In genomic region chr16:43547323-43548180, GRCm38 (mm10) we compare ENCODE assay signal across 9 mouse cellular contexts.
DNase-seq lines count a peak whose midpoint lies in the region; ATAC-seq and TF ChIP-seq lines count a peak whose summit lies in the region.
"Had no signal": no experiment of that assay in that cellular context is flagged by ENCODE, and none has a peak within 500 bp of the region (broad histone marks: within the 10 kb centered on the region; RNA-seq: fewer than 3 reads in every experiment).

No protein-coding gene starts in this region.

- WGBS in heart, postnatal 0 days, result 39% methylated on average over 19 of the region's 19 CpGs
- 25% methylated on average over 19 of the region's 19 CpGs for WGBS in limb, embryonic 13.5 days

- H3K9me3 ChIP-seq in heart, postnatal 0 days (replicated peaks; ENCODE audit: control insufficient read depth, low read length), result no peaks in the 10 kb centered on the region
- no peaks in the 10 kb centered on the region for H3K9me3 ChIP-seq in limb, embryonic 13.5 days
- H3K9me3 ChIP-seq: G1E had no signal

- no peaks in the 10 kb centered on the region; the same call in 1 of the 2 replicates for H3K36me3 ChIP-seq in heart, postnatal 0 days (replicated peaks; ENCODE audit: control insufficient read depth, insufficient read depth, low read length)
- no peaks in the 10 kb centered on the region for H3K36me3 ChIP-seq in limb, embryonic 13.5 days
- H3K36me3 ChIP-seq: G1E had no signal

- peaks cover 6% of the 10 kb centered on the region for H3K4me1 ChIP-seq in cortical plate, adult 2 months (ENCODE audit: control insufficient read depth, insufficient read depth, low read length)
- H3K4me1 ChIP-seq in heart, postnatal 0 days (ENCODE audit: control insufficient read depth, insufficient read depth), result peaks cover 23% of the 10 kb centered on the region
- peaks cover 15% of the 10 kb centered on the region for H3K4me1 ChIP-seq in limb, embryonic 13.5 days

- peak overlapping the region; percentile 88 for H3K27ac ChIP-seq in layer of hippocampus, adult 2 months
- 0 out of 2 replicates have a peak overlapping the region, but pooled peaks have one; percentile 3 for H3K27ac ChIP-seq in cortical plate, adult 2 months (ENCODE audit: insufficient read depth, low read length)
- peak overlapping the region; percentile 39 for H3K27ac ChIP-seq in heart, postnatal 0 days (ENCODE audit: low read depth)
- no peak overlapping the region for H3K27ac ChIP-seq in limb, embryonic 13.5 days

- H3K27me3 ChIP-seq in heart, postnatal 0 days (ENCODE audit: control insufficient read depth, insufficient read depth, low read length), result no peaks in the 10 kb centered on the region
- no peaks in the 10 kb centered on the region for H3K27me3 ChIP-seq in limb, embryonic 13.5 days

- peak in 1 of 2 experiments; percentile 29 for DNase-seq in layer of hippocampus, adult 2 months (ENCODE audit: low spot score in 2 of 2)
- DNase-seq in layer of hippocampus, postnatal 25 days (ENCODE audit: extremely low spot score in 1 of 2, low spot score in 1 of 2), result no peak
- DNase-seq in heart, postnatal 0 days (ENCODE audit: low spot score), result peak; percentile 23
- DNase-seq in right cerebral cortex, postnatal 4 days, result no peak
- DNase-seq in cerebellum, adult 8-10 months, result no peak
- no peak for DNase-seq in cerebellum, postnatal 14 days

- no peak for TF ChIP-seq POLR2A in cortical plate, adult 2 months (IDR thresholded peaks at IDR 0.05; ENCODE audit: extremely low read depth, insufficient read depth, low read length)

- no peak overlapping the region; the same call in 1 of the 2 replicates for H3K9ac ChIP-seq in heart, postnatal 0 days (replicated peaks; ENCODE audit: low read depth, low read length)
- no peak overlapping the region for H3K9ac ChIP-seq in limb, embryonic 13.5 days

- TF ChIP-seq EP300 in heart, postnatal 0 days (IDR thresholded peaks at IDR 0.05; ENCODE audit: low read depth), result no peak

- no peak for TF ChIP-seq CTCF in layer of hippocampus, adult 2 months (conservative IDR thresholded peaks at IDR 0.05)
- no peak for TF ChIP-seq CTCF in cortical plate, adult 2 months (IDR thresholded peaks at IDR 0.05; ENCODE audit: extremely low read depth, insufficient read depth, low read length)
- no peak for TF ChIP-seq CTCF in heart, postnatal 0 days (IDR thresholded peaks at IDR 0.05; ENCODE audit: low read depth)

- H3K4me2 ChIP-seq in heart, postnatal 0 days (ENCODE audit: low read depth, low read length), result peak overlapping the region; percentile 17
- peak overlapping the region; percentile 31; the same call in 1 of the 2 replicates for H3K4me2 ChIP-seq in limb, embryonic 13.5 days (replicated peaks)

- no peak overlapping the region; the same call in 1 of the 2 replicates for H3K4me3 ChIP-seq in layer of hippocampus, adult 2 months
- H3K4me3 ChIP-seq in cortical plate, adult 2 months (ENCODE audit: insufficient read depth, low read length), result no peak overlapping the region
- no peak overlapping the region for H3K4me3 ChIP-seq in heart, postnatal 0 days (ENCODE audit: low read depth, low read length)
- H3K4me3 ChIP-seq in limb, embryonic 13.5 days, result no peak overlapping the region

- ATAC-seq in heart, postnatal 0 days (ENCODE audit: insufficient read depth, low read depth), result peak; percentile 42
- ATAC-seq in limb, embryonic 13.5 days (ENCODE audit: low FRiP score, low read depth), result no peak
